ENCODE assay signal across 12 mouse cellular contexts in genomic region chr17:51760997-51761655, GRCm38 (mm10).
A peak's percentile ranks its signal among the peaks of the same experiment; 100 is the strongest.
DNase-seq lines count a peak whose midpoint lies in the region; ATAC-seq and TF ChIP-seq lines count a peak whose summit lies in the region.
"Had no signal": no experiment of that assay in that cellular context is flagged by ENCODE, and none has a peak within 500 bp of the region (broad histone marks: within the 10 kb centered on the region; RNA-seq: fewer than 3 reads in every experiment).

No protein-coding gene starts in this region.

- WGBS in hindbrain, embryonic 11.5 days = 85% methylated on average over 17 of the region's 17 CpGs
- 85% methylated on average over 17 of the region's 17 CpGs for WGBS in hindbrain, embryonic 10.5 days
- WGBS in embryonic facial prominence, embryonic 13.5 days = 61% methylated on average over 17 of the region's 17 CpGs
- 65% methylated on average over 17 of the region's 17 CpGs for WGBS in midbrain, embryonic 13.5 days
- WGBS in lung, postnatal 0 days = 81% methylated on average over 17 of the region's 17 CpGs

- no peaks in the 10 kb centered on the region for H3K4me1 ChIP-seq in hindbrain, embryonic 11.5 days (replicated peaks; ENCODE audit: control insufficient read depth, insufficient read depth, low read length)
- H3K4me1 ChIP-seq in hindbrain, embryonic 10.5 days (replicated peaks) = no peaks in the 10 kb centered on the region
- H3K4me1 ChIP-seq in embryonic facial prominence, embryonic 13.5 days = peaks cover 13% of the 10 kb centered on the region
- peaks cover 16% of the 10 kb centered on the region for H3K4me1 ChIP-seq in midbrain, embryonic 13.5 days (replicated peaks)
- no peaks in the 10 kb centered on the region for H3K4me1 ChIP-seq in lung, postnatal 0 days (ENCODE audit: insufficient read depth, low read depth, low read length)

- H3K9me3 ChIP-seq in hindbrain, embryonic 11.5 days (ENCODE audit: control insufficient read depth, low read length) = no peaks in the 10 kb centered on the region
- H3K9me3 ChIP-seq in hindbrain, embryonic 10.5 days = no peaks in the 10 kb centered on the region
- H3K9me3 ChIP-seq in embryonic facial prominence, embryonic 13.5 days = no peaks in the 10 kb centered on the region
- no peaks in the 10 kb centered on the region for H3K9me3 ChIP-seq in midbrain, embryonic 13.5 days
- H3K9me3 ChIP-seq in lung, postnatal 0 days (ENCODE audit: low read length) = no peaks in the 10 kb centered on the region

- no peak overlapping the region for H3K9ac ChIP-seq in hindbrain, embryonic 11.5 days (ENCODE audit: low read depth, low read length)
- H3K9ac ChIP-seq in embryonic facial prominence, embryonic 13.5 days = no peak overlapping the region
- H3K9ac ChIP-seq in midbrain, embryonic 13.5 days (replicated peaks) = 0 out of 2 replicates have a peak overlapping the region, but pooled peaks have one; percentile 28
- no peak overlapping the region for H3K9ac ChIP-seq in lung, postnatal 0 days (replicated peaks; ENCODE audit: low read depth)

- 0 out of 2 replicates have a peak, but pooled peaks have one; percentile 50 for ATAC-seq in hindbrain, embryonic 11.5 days (ENCODE audit: low FRiP score)
- no peak for ATAC-seq in embryonic facial prominence, embryonic 13.5 days (ENCODE audit: insufficient number of reproducible peaks, insufficient read depth, low FRiP score, low TSS enrichment, low read depth)
- ATAC-seq in midbrain, embryonic 13.5 days = peak; percentile 59
- ATAC-seq in lung, postnatal 0 days = no peak

- no peak overlapping the region for H3K4me3 ChIP-seq in hindbrain, embryonic 11.5 days (ENCODE audit: low read depth, low read length)
- no peak overlapping the region for H3K4me3 ChIP-seq in hindbrain, embryonic 10.5 days
- H3K4me3 ChIP-seq in embryonic facial prominence, embryonic 13.5 days = no peak overlapping the region
- peak overlapping the region; percentile 27 for H3K4me3 ChIP-seq in midbrain, embryonic 13.5 days (replicated peaks)
- no peak overlapping the region for H3K4me3 ChIP-seq in lung, postnatal 0 days (ENCODE audit: low read depth, low read length)

- H3K4me2 ChIP-seq in hindbrain, embryonic 11.5 days (replicated peaks; ENCODE audit: low read depth, low read length) = no peak overlapping the region
- peak overlapping the region; percentile 55 for H3K4me2 ChIP-seq in embryonic facial prominence, embryonic 13.5 days
- peak overlapping the region; percentile 47 for H3K4me2 ChIP-seq in midbrain, embryonic 13.5 days (replicated peaks)
- no peak overlapping the region for H3K4me2 ChIP-seq in lung, postnatal 0 days (replicated peaks; ENCODE audit: low read depth, low read length)

- TF ChIP-seq CTCF in lung, postnatal 0 days (IDR thresholded peaks at IDR 0.05) = no peak

- H3K27me3 ChIP-seq in hindbrain, embryonic 11.5 days (ENCODE audit: control insufficient read depth, insufficient read depth, low read length) = no peaks in the 10 kb centered on the region
- H3K27me3 ChIP-seq in hindbrain, embryonic 10.5 days (ENCODE audit: insufficient read depth, poor library complexity, severe bottlenecking) = no peaks in the 10 kb centered on the region
- H3K27me3 ChIP-seq in embryonic facial prominence, embryonic 13.5 days = peaks cover 33% of the 10 kb centered on the region
- no peaks in the 10 kb centered on the region for H3K27me3 ChIP-seq in midbrain, embryonic 13.5 days
- H3K27me3 ChIP-seq in lung, postnatal 0 days (replicated peaks; ENCODE audit: insufficient read depth, low read length) = no peaks in the 10 kb centered on the region
- H3K27me3 ChIP-seq: CH12.LX had no signal

- H3K36me3 ChIP-seq in hindbrain, embryonic 11.5 days (ENCODE audit: control insufficient read depth, insufficient read depth, low read length) = no peaks in the 10 kb centered on the region
- H3K36me3 ChIP-seq in hindbrain, embryonic 10.5 days = peaks cover 58% of the 10 kb centered on the region
- no peaks in the 10 kb centered on the region for H3K36me3 ChIP-seq in embryonic facial prominence, embryonic 13.5 days
- H3K36me3 ChIP-seq in midbrain, embryonic 13.5 days = peaks cover 27% of the 10 kb centered on the region
- no peaks in the 10 kb centered on the region for H3K36me3 ChIP-seq in lung, postnatal 0 days (ENCODE audit: insufficient read depth, low read length)

- no peak for DNase-seq in hindbrain, embryonic 11.5 days (ENCODE audit: low spot score)
- no peak for DNase-seq in hindbrain, embryonic 10.5 days (ENCODE audit: low spot score)
- DNase-seq in forelimb bud, embryonic 11.5 days (ENCODE audit: low read depth, low spot score) = peak; percentile 14
- DNase-seq in lung, postnatal 0 days (ENCODE audit: low spot score) = no peak
- DNase-seq in frontal cortex, postnatal 10 days (ENCODE audit: low spot score in 2 of 2) = no peak
- DNase-seq in gastrocnemius, adult 8-10 months (ENCODE audit: low spot score in 2 of 2) = no peak
- DNase-seq: gastrocnemius, postnatal 10 days; kidney, adult 9 months; right cerebral cortex, postnatal 4 days had no signal

- no peak for TF ChIP-seq EP300 in lung, postnatal 0 days (IDR thresholded peaks at IDR 0.05)

- H3K27ac ChIP-seq in hindbrain, embryonic 11.5 days (ENCODE audit: low read depth, low read length) = peak overlapping the region; percentile 33; the same call in 1 of the 2 replicates
- H3K27ac ChIP-seq in hindbrain, embryonic 10.5 days = no peak overlapping the region
- H3K27ac ChIP-seq in embryonic facial prominence, embryonic 13.5 days = no peak overlapping the region
- peak overlapping the region; percentile 71 for H3K27ac ChIP-seq in midbrain, embryonic 13.5 days
- H3K27ac ChIP-seq in lung, postnatal 0 days (ENCODE audit: low read length) = no peak overlapping the region

Comparison
In these comparisons a context has a peak if more than half of its experiments do, and no peak if none do; other contexts are left out.
1. H3K27ac ChIP-seq: peak in hindbrain, embryonic 11.5 days (single experiment) and midbrain, embryonic 13.5 days (single experiment); none in hindbrain, embryonic 10.5 days (single experiment), embryonic facial prominence, embryonic 13.5 days (single experiment) and lung, postnatal 0 days (single experiment).
2. ATAC-seq: peak in hindbrain, embryonic 11.5 days (single experiment) and midbrain, embryonic 13.5 days (single experiment); none in embryonic facial prominence, embryonic 13.5 days (single experiment) and lung, postnatal 0 days (single experiment).
3. H3K4me2 ChIP-seq: peak in embryonic facial prominence, embryonic 13.5 days (single experiment) and midbrain, embryonic 13.5 days (single experiment); none in hindbrain, embryonic 11.5 days (single experiment) and lung, postnatal 0 days (single experiment).